Mouse (Mus musculus) midbrain, embryonic 15.5 days (tissue): Measurements from ENCODE around the gene Eps15l1. TPM values are rescaled to one million over a fixed set of nuclear protein-coding genes. Genes with fewer than 3 reads are reported as not detected.
A peak's percentile ranks its signal among the peaks of the same experiment; 100 is the strongest.

Source experiments
- ATAC-seq: fragments of 200-750 bp; cut with Nextera tagmentation; replicated peaks from 2 replicates; pipeline ENCODE4 v1.8.0; 2017; ENCODE audit warnings: moderate TSS enrichment
- H3K27ac ChIP-seq: fragments of 300-500 bp; sonication (generic); 2 replicates; pipeline ENCODE4 v1.5.1; 2015; ENCODE audit warnings: mild to moderate bottlenecking, inconsistent platforms
- H3K27me3 ChIP-seq: fragments of 300-500 bp; sonication (generic); replicated peaks from 2 replicates; pipeline ENCODE4 v1.6.1; 2015; ENCODE audit warnings: inconsistent platforms
- H3K36me3 ChIP-seq: fragments of 300-500 bp; sonication (generic); replicated peaks from 2 replicates; pipeline ENCODE4 v1.6.1; 2015; ENCODE audit warnings: inconsistent platforms
- H3K4me1 ChIP-seq: fragments of 300-500 bp; sonication (generic); 2 replicates; pipeline ENCODE4 v1.6.1; 2015; ENCODE audit warnings: inconsistent platforms
- H3K4me2 ChIP-seq: fragments of 300-500 bp; sonication (generic); 2 replicates; pipeline ENCODE4 v1.6.1; 2015; ENCODE audit warnings: inconsistent platforms, mild to moderate bottlenecking, moderate library complexity
- H3K4me3 ChIP-seq: fragments of 300-500 bp; sonication (generic); 2 replicates; pipeline ENCODE4 v1.5.1; 2015; ENCODE audit warnings: mild to moderate bottlenecking, inconsistent platforms
- H3K9ac ChIP-seq: fragments of 300-500 bp; sonication (generic); 2 replicates; pipeline ENCODE4 v1.6.1; 2015; ENCODE audit warnings: mild to moderate bottlenecking, inconsistent platforms
- H3K9me3 ChIP-seq: fragments of 300-500 bp; sonication (generic); 2 replicates; pipeline ENCODE4 v1.6.1; 2016; ENCODE audit warnings: inconsistent platforms
- WGBS: fragments of 180-500 bp; shearing (Covaris S2); methylation state at CpG from one replicate; pipeline ENCODE4 v1.1.7; 2015; ENCODE audit warnings: mixed read lengths; 5-methylcytosine and 5-hydroxymethylcytosine counted together
- polyA plus RNA-seq: library from polyadenylated mRNA; unstranded; fragments of >200 nt; fragmentation: Nextera tagmentation; extraction: Ambion mirVana; gene quantifications from 2 replicates; pipeline ENCODE4 v1.2.1, GENCODE M21; 2015

Eps15l1 gene
- polyA plus RNA-seq, 1 experiment from 2014 or later, result 63.7 TPM

DNA sequence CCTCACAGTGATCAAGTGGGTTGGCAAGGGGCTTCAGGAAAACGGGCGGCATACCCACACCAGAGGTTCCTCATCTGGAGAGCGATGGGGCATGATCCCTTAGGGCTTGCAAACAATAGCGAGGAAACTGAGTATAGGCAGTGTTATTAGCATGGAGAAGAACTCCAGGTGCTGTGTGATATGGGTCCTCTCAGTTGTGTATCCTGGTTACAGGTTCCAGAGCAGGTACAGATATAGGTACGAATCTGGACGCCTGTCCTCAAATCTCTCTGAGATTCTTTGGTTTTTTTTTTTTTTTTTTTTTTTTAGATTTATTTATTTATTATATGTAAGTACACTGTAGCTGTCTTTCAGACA is 22.7 kb upstream of the Eps15l1 start:
- peak; percentile 79; the same call in 1 of the 2 replicates for ATAC-seq
- peak overlapping the region; percentile 66 for H3K9ac ChIP-seq
- peak overlapping the region; percentile 48 for H3K4me3 ChIP-seq
- peaks cover 32% of the 10 kb centered on the region for H3K4me1 ChIP-seq
- H3K27ac ChIP-seq, result peak overlapping the region; percentile 70
- H3K4me2 ChIP-seq, result peak overlapping the region; percentile 88
- H3K27me3 ChIP-seq, result no peaks in the 10 kb centered on the region
- WGBS, result 34% methylated on average over 6 of the region's 6 CpGs
- no peaks in the 10 kb centered on the region for H3K36me3 ChIP-seq
- H3K9me3 ChIP-seq, result no peaks in the 10 kb centered on the region

DNA sequence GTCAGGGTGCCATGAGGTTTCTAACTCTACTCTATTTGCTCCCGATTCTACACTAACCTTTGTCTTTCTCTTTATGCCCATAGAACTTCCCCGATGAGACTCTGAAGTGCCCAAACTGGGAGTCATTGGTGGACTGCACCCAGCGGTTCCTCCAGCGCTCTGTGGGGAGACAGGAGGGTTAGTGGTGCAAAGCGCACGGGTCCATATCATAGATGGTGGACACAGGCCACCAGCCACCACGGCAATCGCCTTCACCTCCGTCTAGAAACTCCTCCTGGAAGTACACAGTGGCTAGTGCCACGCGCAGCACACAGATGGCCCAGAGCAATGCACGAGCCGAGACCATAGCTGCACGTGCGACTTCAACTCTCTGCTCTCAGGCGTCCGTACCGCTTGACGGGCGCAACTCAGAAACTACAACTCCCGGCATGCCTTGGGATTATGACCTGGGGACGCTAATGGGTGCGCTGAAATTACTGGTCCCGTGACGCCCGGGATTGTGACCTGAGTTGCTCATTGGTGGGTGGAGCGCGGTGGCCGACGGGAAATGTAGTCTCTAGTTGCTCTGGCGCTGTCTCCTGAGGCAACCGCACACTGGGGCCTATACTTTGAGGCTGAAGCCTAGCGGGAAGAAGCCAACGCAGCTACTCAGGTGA is 22.2 kb upstream of the Eps15l1 start, which contains the start of the genes Calr3 and 1700030K09Rik:
TSS of gene Calr3 (minus strand) at position 533 of the 656 bp plus-strand sequence.
TSS of gene 1700030K09Rik (plus strand) at position 543 of the 656 bp plus-strand sequence.
- Histone ChIP-seq H3K27me3 (no peaks in the 10 kb centered on the region), H3K9me3 (no peaks in the 10 kb centered on the region), H3K4me2 (peak within 1 kb of the TSS; percentile 88), H3K27ac (peak within 1 kb of the TSS; percentile 70), H3K9ac (peak within 1 kb of the TSS; percentile 66), H3K4me3 (peak within 1 kb of the TSS; percentile 48), H3K4me1 (peaks cover 32% of the 10 kb centered on the region), H3K36me3 (no peaks in the 10 kb centered on the region)
- WGBS, result 5% methylated on average over 34 of the region's 34 CpGs
- ATAC-seq, result peak; percentile 99

- Histone ChIP-seq H3K27ac (no peak overlapping the region), H3K9me3 (no peaks in the 10 kb centered on the region), H3K9ac (no peak overlapping the region), H3K4me1 (peaks cover 3% of the 10 kb centered on the region; the same call in 1 of the 2 replicates), H3K4me3 (no peak overlapping the region), H3K4me2 (no peak overlapping the region), H3K36me3 (no peaks in the 10 kb centered on the region), H3K27me3 (no peaks in the 10 kb centered on the region)
- WGBS, result 72% methylated on average over 8 of the region's 8 CpGs
- ATAC-seq, result no peak
Observed at GRCm38 (mm10) chr8:72438248-72439015, 17.2 kb upstream of the Eps15l1 start.

DNA sequence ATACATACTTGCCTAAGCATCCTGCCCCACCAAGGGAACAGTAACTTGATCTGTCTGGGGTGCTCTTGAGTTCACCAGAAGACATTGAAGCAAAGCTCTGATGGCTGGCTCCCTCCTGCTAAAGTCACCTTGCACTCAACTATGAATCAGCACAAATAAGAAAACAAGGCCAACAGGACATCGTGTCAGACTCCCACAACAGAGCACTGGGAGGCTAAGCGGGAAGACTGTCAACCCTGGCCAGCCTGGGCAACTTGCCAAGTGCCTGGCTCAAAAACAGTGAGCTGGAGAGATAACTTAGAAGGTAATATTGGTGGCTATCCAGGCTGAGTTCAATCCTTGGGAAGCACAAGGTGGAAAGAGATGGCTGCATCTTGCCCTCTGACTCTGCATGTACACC is 13.7 kb upstream of the Eps15l1 start:
- no peak for ATAC-seq
- Histone ChIP-seq H3K27me3 (no peaks in the 10 kb centered on the region), H3K4me1 (no peaks in the 10 kb centered on the region), H3K36me3 (no peaks in the 10 kb centered on the region), H3K4me2 (no peak overlapping the region), H3K4me3 (no peak overlapping the region), H3K27ac (no peak overlapping the region), H3K9ac (no peak overlapping the region), H3K9me3 (no peaks in the 10 kb centered on the region)
- 44% methylated on average over 2 of the region's 2 CpGs for WGBS

GRCm38 (mm10) chr8:72429676-72430075 is 8.4 kb upstream of the Eps15l1 start:
- WGBS, result 59% methylated on average over 13 of the region's 13 CpGs
- Histone ChIP-seq H3K9me3 (no peaks in the 10 kb centered on the region), H3K36me3 (no peaks in the 10 kb centered on the region), H3K9ac (no peak overlapping the region), H3K27me3 (no peaks in the 10 kb centered on the region), H3K4me1 (no peaks in the 10 kb centered on the region), H3K4me3 (no peak overlapping the region), H3K4me2 (no peak overlapping the region), H3K27ac (no peak overlapping the region)
- no peak for ATAC-seq

DNA sequence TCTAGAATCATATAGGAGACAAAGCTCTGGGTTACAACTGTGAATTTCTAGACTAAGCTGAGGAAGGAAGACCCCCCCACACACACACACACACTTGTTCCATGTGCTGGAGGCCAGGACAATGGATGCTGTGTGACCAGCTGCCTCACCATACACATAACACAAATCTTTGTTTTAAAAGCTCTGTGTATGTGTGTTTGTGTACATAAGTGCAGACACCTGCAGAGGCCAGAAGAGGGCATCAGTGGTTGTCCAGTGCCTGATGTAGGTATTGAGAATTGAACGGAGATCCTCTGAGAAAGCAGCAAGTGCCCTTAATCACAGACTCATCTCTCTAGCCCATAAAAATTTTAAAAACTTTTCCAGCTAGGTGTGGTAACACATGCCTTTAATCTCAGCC is 1.7 kb upstream of the Eps15l1 start:
- no peaks in the 10 kb centered on the region for H3K36me3 ChIP-seq
- H3K9me3 ChIP-seq, result no peaks in the 10 kb centered on the region
- no peaks in the 10 kb centered on the region for H3K27me3 ChIP-seq
- H3K4me3 ChIP-seq, result no peak overlapping the region
- H3K9ac ChIP-seq, result no peak overlapping the region
- no peak for ATAC-seq
- H3K4me2 ChIP-seq, result no peak overlapping the region
- H3K4me1 ChIP-seq, result peaks cover 31% of the 10 kb centered on the region
- 75% methylated on average over 1 of the region's 1 CpGs for WGBS
- H3K27ac ChIP-seq, result no peak overlapping the region

DNA sequence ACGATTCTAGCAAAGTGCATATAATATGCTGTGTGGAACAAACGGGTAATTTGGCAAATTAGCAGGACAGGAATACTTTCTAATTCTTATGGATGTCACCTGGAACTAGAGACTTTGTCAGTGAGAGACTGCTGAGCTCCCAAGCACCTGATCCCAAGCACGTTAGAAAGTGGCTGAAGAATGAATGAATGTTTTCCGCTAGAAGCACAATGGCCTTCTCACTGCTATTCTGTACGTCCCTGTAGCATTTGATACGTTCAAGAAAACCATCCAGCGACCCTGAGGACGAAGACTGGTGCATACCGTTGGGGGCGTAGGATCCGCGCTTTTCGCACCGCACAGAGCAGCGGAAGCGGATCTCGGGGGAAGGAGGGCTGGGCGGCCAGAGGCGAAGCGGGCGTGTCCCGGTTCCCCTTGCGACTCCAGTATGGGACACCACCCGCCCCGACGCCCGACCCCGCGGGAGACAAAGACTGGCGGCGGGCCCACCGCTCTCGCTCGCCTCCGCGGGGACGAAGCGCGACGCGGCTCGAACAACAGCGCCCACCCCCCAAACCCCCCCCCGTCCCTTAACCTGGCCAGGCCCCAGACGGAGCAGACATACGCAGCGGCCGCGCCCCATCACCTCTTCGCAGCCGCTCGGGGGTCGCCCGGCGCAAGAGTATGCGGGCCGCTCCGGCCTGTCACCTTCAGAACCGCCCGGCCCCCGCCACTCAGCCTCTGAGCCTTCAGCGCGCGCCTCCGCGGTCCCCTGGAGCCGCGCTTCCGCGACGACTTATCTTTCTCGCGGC is 494 bp downstream of the Eps15l1 start:
- Histone ChIP-seq H3K27ac (peak overlapping the region; percentile 86), H3K4me3 (peak overlapping the region; percentile 83), H3K27me3 (no peaks in the 10 kb centered on the region), H3K4me1 (peaks cover 53% of the 10 kb centered on the region), H3K36me3 (no peaks in the 10 kb centered on the region), H3K9me3 (no peaks in the 10 kb centered on the region), H3K4me2 (peak overlapping the region; percentile 69), H3K9ac (peak overlapping the region; percentile 90)
- WGBS, result under 1% methylated on average over 69 of the region's 73 CpGs
- ATAC-seq, result peak; percentile 78

DNA sequence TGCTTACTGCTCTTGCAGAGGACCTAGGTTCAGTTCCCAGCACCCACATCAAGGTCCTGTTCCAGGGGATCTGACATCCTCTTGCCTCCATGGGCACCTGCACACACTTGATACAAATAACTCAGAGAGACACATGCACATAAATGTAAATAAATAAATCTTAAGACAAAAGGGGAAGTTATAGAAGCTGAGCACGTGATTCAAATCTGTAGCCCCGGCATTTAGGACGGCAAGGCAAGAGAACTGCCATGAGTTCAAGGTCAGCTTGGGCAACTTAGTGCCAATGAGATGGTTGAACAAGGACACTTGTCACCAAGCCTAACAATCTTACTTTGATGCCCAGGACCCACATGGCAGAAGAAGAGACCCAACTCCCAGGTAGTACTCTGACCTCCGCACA is 3.2 kb downstream of the Eps15l1 start:
- H3K4me1 ChIP-seq, result peaks cover 60% of the 10 kb centered on the region

GRCm38 (mm10) chr8:72415252-72415651 is 6.0 kb downstream of the Eps15l1 start:
- WGBS, result 86% methylated on average over 2 of the region's 2 CpGs
- peaks cover 55% of the 10 kb centered on the region for H3K4me1 ChIP-seq

More for the DNA sequence above, 3.2 kb downstream of the Eps15l1 start:
- WGBS, result 93% methylated on average over 4 of the region's 4 CpGs
- no peak overlapping the region for H3K27ac ChIP-seq
- no peak overlapping the region for H3K4me2 ChIP-seq
- ATAC-seq, result no peak
- no peak overlapping the region for H3K4me3 ChIP-seq
- no peak overlapping the region for H3K9ac ChIP-seq
- no peaks in the 10 kb centered on the region for H3K27me3 ChIP-seq
- no peaks in the 10 kb centered on the region for H3K36me3 ChIP-seq
- no peaks in the 10 kb centered on the region for H3K9me3 ChIP-seq

GRCm38 (mm10) chr8:72413839-72414238 is 7.4 kb downstream of the Eps15l1 start:
- no peaks in the 10 kb centered on the region for H3K27me3 ChIP-seq

More at GRCm38 (mm10) chr8:72415252-72415651, 6.0 kb downstream of the Eps15l1 start:
- H3K4me2 ChIP-seq, result no peak overlapping the region
- no peak for ATAC-seq
- H3K36me3 ChIP-seq, result no peaks in the 10 kb centered on the region
- H3K27me3 ChIP-seq, result no peaks in the 10 kb centered on the region
- H3K27ac ChIP-seq, result no peak overlapping the region
- no peak overlapping the region for H3K9ac ChIP-seq
- H3K9me3 ChIP-seq, result no peaks in the 10 kb centered on the region
- H3K4me3 ChIP-seq, result no peak overlapping the region

GRCm38 (mm10) chr8:72409443-72409842 is 11.8 kb downstream of the Eps15l1 start:
- Histone ChIP-seq H3K4me1 (peaks cover 7% of the 10 kb centered on the region; the same call in 1 of the 2 replicates), H3K36me3 (no peaks in the 10 kb centered on the region), H3K27ac (no peak overlapping the region), H3K9ac (no peak overlapping the region), H3K4me2 (no peak overlapping the region), H3K4me3 (no peak overlapping the region), H3K9me3 (no peaks in the 10 kb centered on the region), H3K27me3 (no peaks in the 10 kb centered on the region)
- WGBS, result 61% methylated on average over 3 of the region's 3 CpGs
- no peak for ATAC-seq

More at GRCm38 (mm10) chr8:72413839-72414238, 7.4 kb downstream of the Eps15l1 start:
- no peak; the same call in 1 of the 2 replicates for ATAC-seq
- Histone ChIP-seq H3K4me1 (peaks cover 44% of the 10 kb centered on the region), H3K27ac (no peak overlapping the region), H3K4me2 (no peak overlapping the region), H3K9ac (no peak overlapping the region), H3K4me3 (no peak overlapping the region), H3K9me3 (no peaks in the 10 kb centered on the region), H3K36me3 (no peaks in the 10 kb centered on the region)
- 95% methylated on average over 7 of the region's 7 CpGs for WGBS

- no peaks in the 10 kb centered on the region for H3K9me3 ChIP-seq
- no peak overlapping the region for H3K4me3 ChIP-seq
- peaks cover 7% of the 10 kb centered on the region; the same call in 1 of the 2 replicates for H3K4me1 ChIP-seq
- WGBS, result 90% methylated on average over 1 of the region's 1 CpGs
- no peak overlapping the region for H3K27ac ChIP-seq
- H3K9ac ChIP-seq, result no peak overlapping the region
- ATAC-seq, result no peak
- H3K27me3 ChIP-seq, result no peaks in the 10 kb centered on the region
- no peak overlapping the region for H3K4me2 ChIP-seq
- H3K36me3 ChIP-seq, result no peaks in the 10 kb centered on the region
Observed at GRCm38 (mm10) chr8:72407878-72408277, 13.4 kb downstream of the Eps15l1 start.
